Comparison of ENCODE assay signal across 9 mouse cellular contexts in genomic region chr7:30444154-30444970, GRCm38 (mm10). TPM values are rescaled to one million over a fixed set of nuclear protein-coding genes. Genes with fewer than 3 reads are reported as not detected.
DNase-seq lines count a peak whose midpoint lies in the region; TF ChIP-seq lines count a peak whose summit lies in the region.
"Had no signal": no experiment of that assay in that cellular context is flagged by ENCODE, and none has a peak within 500 bp of the region (broad histone marks: within the 10 kb centered on the region; RNA-seq: fewer than 3 reads in every experiment).

No protein-coding gene starts in this region.

- peaks cover 3% of the 10 kb centered on the region; the same call in 1 of the 2 replicates for H3K9me3 ChIP-seq in heart, embryonic 10.5 days

- peak overlapping the region; percentile 83; the same call in 1 of the 2 replicates for H3K27ac ChIP-seq in heart, embryonic 10.5 days
- H3K27ac ChIP-seq in small intestine, adult 2 months (ENCODE audit: insufficient read depth, low read depth, low read length) = no peak overlapping the region

- no peaks in the 10 kb centered on the region for H3K36me3 ChIP-seq in heart, embryonic 10.5 days
- peaks cover 3% of the 10 kb centered on the region; the same call in 1 of the 2 replicates for H3K36me3 ChIP-seq in small intestine, adult 2 months (ENCODE audit: control insufficient read depth, insufficient read depth, low read length)
- H3K36me3 ChIP-seq: G1E had no signal

- H3K4me3 ChIP-seq in heart, embryonic 10.5 days = peak overlapping the region; percentile 79
- H3K4me3 ChIP-seq in small intestine, adult 2 months (ENCODE audit: low read depth, low read length) = peak overlapping the region; percentile 70

- H3K4me1 ChIP-seq in heart, embryonic 10.5 days = peaks cover 19% of the 10 kb centered on the region
- peaks cover 18% of the 10 kb centered on the region for H3K4me1 ChIP-seq in small intestine, adult 2 months (ENCODE audit: control insufficient read depth, insufficient read depth, insufficient read length, low read length)

- no peak for TF ChIP-seq CTCF in small intestine, adult 2 months (IDR thresholded peaks at IDR 0.05; ENCODE audit: extremely low read depth, insufficient read length, insufficient replicate concordance, low read depth, low read length)

- no peak for DNase-seq in heart, embryonic 10.5 days (ENCODE audit: low spot score)
- no peak for DNase-seq in heart, adult 18-20 months
- DNase-seq in cerebellum, adult 9-10 months = peak; percentile 67
- DNase-seq in frontal cortex, postnatal 14 days (ENCODE audit: low spot score in 2 of 2) = peak; percentile 63 to 72
- DNase-seq in layer of hippocampus, adult 9-11 months = peak; percentile 89
- DNase-seq in lung, postnatal 14 days = peak; percentile 17
- DNase-seq in thymus, adult 18-20 months = no peak

- 1% methylated on average over 38 of the region's 38 CpGs for WGBS in heart, embryonic 10.5 days
- WGBS in small intestine, adult 2 months = 2% methylated on average over 38 of the region's 38 CpGs

- TF ChIP-seq POLR2A in small intestine, adult 2 months (IDR thresholded peaks at IDR 0.05; ENCODE audit: low read depth, low read length) = no peak

- peaks cover 80% of the 10 kb centered on the region for H3K27me3 ChIP-seq in heart, embryonic 10.5 days (ENCODE audit: insufficient read depth, poor library complexity, severe bottlenecking)
- H3K27me3 ChIP-seq in small intestine, adult 2 months (ENCODE audit: control insufficient read depth, insufficient read depth, low read length) = 0 out of 2 replicates have a peak, but pooled peaks cover 4% of the 10 kb centered on the region

RNA-seq across cellular contexts. Expression of gene Aplp1, which starts 1.0 kb away (rescaled TPM):
- 44.3 and 50.4 TPM in 2 replicates for polyA plus RNA-seq in heart, embryonic 10.5 days (2016; fragmentation: Nextera tagmentation; extraction: Ambion mirVana)
- 1 to 10 TPM; 2.8 to 3.4 TPM for total RNA-seq in heart, adult 18-20 months (2021)
- 32.1 and 193 TPM in 2 replicates for polyA plus RNA-seq in small intestine, adult 2 months (2012; rRNA removed)
- polyA plus RNA-seq: G1E had no signal

RNA-seq across cellular contexts. Expression of gene Kirrel2, which starts 13.1 kb away (rescaled TPM):
- polyA plus RNA-seq in heart, embryonic 10.5 days (2016; fragmentation: Nextera tagmentation; extraction: Ambion mirVana) = 3.3 and 5.2 TPM in 2 replicates
- total RNA-seq in heart, adult 18-20 months (2021) = not detected
- polyA plus RNA-seq in small intestine, adult 2 months (2012; rRNA removed) = 0.18 and 0.27 TPM in 2 replicates
- total RNA-seq: G1E had no signal
- polyA plus RNA-seq: G1E had no signal

RNA-seq across cellular contexts. Expression of gene Nphs1, which starts 13.8 kb away (rescaled TPM):
- 0.55 and 0.79 TPM in 2 replicates for polyA plus RNA-seq in heart, embryonic 10.5 days (2016; fragmentation: Nextera tagmentation; extraction: Ambion mirVana)
- total RNA-seq in heart, adult 18-20 months (2021) = not detected
- 0.14 and 7.6 TPM in 2 replicates for polyA plus RNA-seq in small intestine, adult 2 months (2012; rRNA removed)
- polyA plus RNA-seq: G1E had no signal

RNA-seq across cellular contexts. Expression of gene Nfkbid, which starts 22.8 kb away (rescaled TPM):
- 1.5 and 1.6 TPM in 2 replicates for polyA plus RNA-seq in heart, embryonic 10.5 days (2016; fragmentation: Nextera tagmentation; extraction: Ambion mirVana)
- under 1 TPM; 0.35 to 0.87 TPM for total RNA-seq in heart, adult 18-20 months (2021)
- polyA plus RNA-seq in small intestine, adult 2 months (2012; rRNA removed) = 5.0 and 9.2 TPM in 2 replicates

RNA-seq across cellular contexts. Expression of gene Hcst, which starts 24.7 kb away (rescaled TPM):
- polyA plus RNA-seq in heart, embryonic 10.5 days (2016; fragmentation: Nextera tagmentation; extraction: Ambion mirVana) = 0.35 TPM in 1 of 2 replicates, not detected in the other
- 1 to 10 TPM in 1 of 2 experiments, under 1 TPM in 1; 0.69 to 3.3 TPM for total RNA-seq in heart, adult 18-20 months (2021)
- polyA plus RNA-seq in small intestine, adult 2 months (2012; rRNA removed) = 33.7 and 56.1 TPM in 2 replicates

Comparison
In these comparisons a context has a peak if more than half of its experiments do, and no peak if none do; other contexts are left out.
1. DNase-seq: peak in cerebellum, adult 9-10 months (single experiment), frontal cortex, postnatal 14 days (2 of 2), layer of hippocampus, adult 9-11 months (single experiment) and lung, postnatal 14 days (single experiment); none in heart, embryonic 10.5 days (single experiment), heart, adult 18-20 months (0 of 2) and thymus, adult 18-20 months (0 of 2).